In the genomic region with DNA sequence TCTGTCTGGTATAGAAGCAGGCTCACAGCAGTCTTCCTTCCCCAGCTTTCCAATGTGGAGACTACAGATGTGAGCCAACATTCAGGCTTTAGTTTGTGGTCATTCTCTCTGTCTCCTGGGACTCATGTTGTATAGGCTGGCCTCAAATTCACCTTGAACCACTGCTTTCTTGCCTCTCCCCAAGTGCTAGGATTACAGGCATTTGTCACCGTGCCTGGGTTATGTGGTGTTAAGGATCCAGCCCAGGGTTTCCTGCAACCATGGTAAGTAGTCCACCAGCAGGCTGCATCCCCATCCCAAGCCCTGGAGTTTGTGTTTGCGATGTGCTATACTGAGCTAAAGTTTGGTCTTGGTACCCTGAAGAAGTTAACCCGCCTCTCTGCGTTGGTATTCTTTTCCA, we compare ENCODE assay signal across 9 mouse cellular contexts. TPM values are rescaled to one million over a fixed set of nuclear protein-coding genes. Genes with fewer than 3 reads are reported as not detected.
A peak's percentile ranks its signal among the peaks of the same experiment; 100 is the strongest.
DNase-seq lines count a peak whose midpoint lies in the region; ATAC-seq and TF ChIP-seq lines count a peak whose summit lies in the region.
"Had no signal": no experiment of that assay in that cellular context is flagged by ENCODE, and none has a peak within 500 bp of the region (broad histone marks: within the 10 kb centered on the region; RNA-seq: fewer than 3 reads in every experiment).

No protein-coding gene starts in this region.

- no peaks in the 10 kb centered on the region for H3K9me3 ChIP-seq in embryonic facial prominence, embryonic 15.5 days (replicated peaks)
- H3K9me3 ChIP-seq in hindbrain, postnatal 0 days (ENCODE audit: low read length) = no peaks in the 10 kb centered on the region
- H3K9me3 ChIP-seq in neural tube, embryonic 13.5 days = no peaks in the 10 kb centered on the region

- peak overlapping the region; percentile 61 for H3K4me3 ChIP-seq in layer of hippocampus, adult 2 months
- H3K4me3 ChIP-seq in embryonic facial prominence, embryonic 15.5 days (replicated peaks) = peak overlapping the region; percentile 42
- H3K4me3 ChIP-seq in hindbrain, postnatal 0 days (ENCODE audit: low read length) = peak overlapping the region; percentile 26; the same call in 1 of the 2 replicates
- no peak overlapping the region for H3K4me3 ChIP-seq in neural tube, embryonic 13.5 days

- H3K9ac ChIP-seq in embryonic facial prominence, embryonic 15.5 days = no peak overlapping the region
- 0 out of 2 replicates have a peak overlapping the region, but pooled peaks have one; percentile 13 for H3K9ac ChIP-seq in hindbrain, postnatal 0 days (replicated peaks; ENCODE audit: low read length)
- H3K9ac ChIP-seq in neural tube, embryonic 13.5 days = peak overlapping the region; percentile 36; the same call in 1 of the 2 replicates

- H3K36me3 ChIP-seq in embryonic facial prominence, embryonic 15.5 days = no peaks in the 10 kb centered on the region
- no peaks in the 10 kb centered on the region for H3K36me3 ChIP-seq in hindbrain, postnatal 0 days (ENCODE audit: insufficient read depth, low read length)
- no peaks in the 10 kb centered on the region for H3K36me3 ChIP-seq in neural tube, embryonic 13.5 days

- no peak for DNase-seq in layer of hippocampus, adult 2 months (ENCODE audit: low spot score in 2 of 2)
- DNase-seq in layer of hippocampus, postnatal 14 days (ENCODE audit: low spot score in 2 of 2) = no peak
- DNase-seq in hindbrain, postnatal 0 days (ENCODE audit: low spot score) = no peak
- DNase-seq in adrenal gland, adult 2 months = no peak
- DNase-seq in B cell, adult 2 months = no peak
- DNase-seq in layer of hippocampus, adult 18-20 months (ENCODE audit: low spot score in 2 of 2) = no peak
- DNase-seq: thymus, postnatal 14 days had no signal

- ATAC-seq in embryonic facial prominence, embryonic 15.5 days (ENCODE audit: insufficient number of reproducible peaks, low FRiP score, low TSS enrichment, low read depth) = peak; percentile 28; the same call in 1 of the 2 replicates
- peak; percentile 33; the same call in 1 of the 2 replicates for ATAC-seq in hindbrain, postnatal 0 days
- no peak for ATAC-seq in neural tube, embryonic 13.5 days (ENCODE audit: low read depth)

- peak overlapping the region; percentile 96 for H3K27ac ChIP-seq in layer of hippocampus, adult 2 months
- peak overlapping the region; percentile 94 for H3K27ac ChIP-seq in embryonic facial prominence, embryonic 15.5 days (replicated peaks)
- H3K27ac ChIP-seq in hindbrain, postnatal 0 days = peak overlapping the region; percentile 85
- H3K27ac ChIP-seq in neural tube, embryonic 13.5 days (replicated peaks) = peak overlapping the region; percentile 80

- no peak for TF ChIP-seq CTCF in layer of hippocampus, adult 2 months (conservative IDR thresholded peaks at IDR 0.05)
- no peak for TF ChIP-seq CTCF in hindbrain, postnatal 0 days (IDR thresholded peaks at IDR 0.05; ENCODE audit: low read depth)

- H3K4me1 ChIP-seq in embryonic facial prominence, embryonic 15.5 days = peaks cover 36% of the 10 kb centered on the region
- H3K4me1 ChIP-seq in hindbrain, postnatal 0 days (ENCODE audit: insufficient read depth, low read length) = peaks cover 11% of the 10 kb centered on the region; the same call in 1 of the 2 replicates
- peaks cover 27% of the 10 kb centered on the region for H3K4me1 ChIP-seq in neural tube, embryonic 13.5 days (replicated peaks)

- 23% methylated on average over 4 of the region's 4 CpGs for WGBS in embryonic facial prominence, embryonic 15.5 days
- 44% methylated on average over 4 of the region's 4 CpGs for WGBS in hindbrain, postnatal 0 days
- WGBS in neural tube, embryonic 13.5 days = 65% methylated on average over 4 of the region's 4 CpGs

- H3K4me2 ChIP-seq in embryonic facial prominence, embryonic 15.5 days (replicated peaks) = peak overlapping the region; percentile 54
- H3K4me2 ChIP-seq in hindbrain, postnatal 0 days (ENCODE audit: low read depth, low read length) = peak overlapping the region; percentile 50
- peak overlapping the region; percentile 44; the same call in 1 of the 2 replicates for H3K4me2 ChIP-seq in neural tube, embryonic 13.5 days

- H3K27me3 ChIP-seq in embryonic facial prominence, embryonic 15.5 days = no peaks in the 10 kb centered on the region
- no peaks in the 10 kb centered on the region for H3K27me3 ChIP-seq in hindbrain, postnatal 0 days (ENCODE audit: insufficient read depth, low read length)
- H3K27me3 ChIP-seq in neural tube, embryonic 13.5 days = no peaks in the 10 kb centered on the region

RNA-seq across cellular contexts. Expression of a gene that starts 35.2 kb away (rescaled TPM):
- total RNA-seq in layer of hippocampus, adult 2 months (2021) = 10 to 100 TPM; 41.2 to 47.2 TPM
- 10 to 100 TPM; 40.1 to 41.2 TPM for total RNA-seq in layer of hippocampus, postnatal 14 days (2021)
- polyA plus RNA-seq in embryonic facial prominence, embryonic 15.5 days (2015; fragmentation: Nextera tagmentation; extraction: Ambion mirVana) = 21.4 and 21.8 TPM in 2 replicates
- 33.2 and 37.0 TPM in 2 replicates for total RNA-seq in hindbrain, postnatal 0 days (2014; rRNA removed)
- 17.8 and 21.8 TPM in 2 replicates for polyA plus RNA-seq in hindbrain, postnatal 0 days (2015; fragmentation: Nextera tagmentation; extraction: Ambion mirVana)
- polyA plus RNA-seq in neural tube, embryonic 13.5 days (2015; fragmentation: Nextera tagmentation; extraction: Ambion mirVana) = 23.8 and 29.1 TPM in 2 replicates
- 1 to 10 TPM; 3.7 to 5.0 TPM for total RNA-seq in adrenal gland, adult 2 months (2021)
- polyA plus RNA-seq in adrenal gland, adult 2 months (2012; rRNA removed) = 0.21 and 0.28 TPM in 2 replicates
- total RNA-seq in layer of hippocampus, adult 18-20 months (2021) = 10 to 100 TPM; 39.3 to 41.5 TPM
